Mouse (Mus musculus) heart, postnatal 0 days (tissue): Measurements from ENCODE around the gene Daam1. TPM values are rescaled to one million over a fixed set of nuclear protein-coding genes. Genes with fewer than 3 reads are reported as not detected.
A peak's percentile ranks its signal among the peaks of the same experiment; 100 is the strongest.

Experiments
- ATAC-seq: fragments of 200-750 bp; cut with Nextera tagmentation; 2 replicates; pipeline ENCODE4 v1.8.0; 2017; ENCODE audit warnings: low read depth, moderate number of reproducible peaks, moderate library complexity; ENCODE audit not compliant: insufficient read depth
- DNase-seq: peaks from one replicate; pipeline ENCODE4 v3.0.0-alpha.2; 2016; ENCODE audit warnings: low spot score
- H3K27ac ChIP-seq: fragments of 300-500 bp; sonication (generic); 2 replicates; pipeline ENCODE4 v1.5.1; 2014; ENCODE audit warnings: low read depth, mild to moderate bottlenecking
- H3K27me3 ChIP-seq: fragments of 300-500 bp; sonication (generic); 2 replicates; pipeline ENCODE4 v1.6.1; 2014; ENCODE audit warnings: low read length, mixed read lengths; ENCODE audit not compliant: control insufficient read depth, insufficient read depth
- H3K36me3 ChIP-seq: fragments of 300-500 bp; sonication (generic); replicated peaks from 2 replicates; pipeline ENCODE4 v1.6.1; 2014; ENCODE audit warnings: low read length, mixed read lengths; ENCODE audit not compliant: control insufficient read depth, insufficient read depth
- H3K4me1 ChIP-seq: fragments of 300-500 bp; sonication (generic); 2 replicates; pipeline ENCODE4 v1.6.1; 2014; ENCODE audit warnings: antibody characterized with exemption; ENCODE audit not compliant: control insufficient read depth, insufficient read depth
- H3K4me2 ChIP-seq: fragments of 300-500 bp; sonication (generic); 2 replicates; pipeline ENCODE4 v1.6.1; 2014; ENCODE audit warnings: low read depth, mild to moderate bottlenecking, low read length, moderate library complexity
- H3K4me3 ChIP-seq: fragments of 300-500 bp; sonication (generic); 2 replicates; pipeline ENCODE4 v1.5.1; 2014; ENCODE audit warnings: low read depth, low read length
- H3K9ac ChIP-seq: fragments of 300-500 bp; sonication (generic); replicated peaks from 2 replicates; pipeline ENCODE4 v1.6.1; 2014; ENCODE audit warnings: low read depth, low read length, mixed read lengths
- H3K9me3 ChIP-seq: fragments of 300-500 bp; sonication (generic); replicated peaks from 2 replicates; pipeline ENCODE4 v1.6.1; 2016; ENCODE audit warnings: low read length; ENCODE audit not compliant: control insufficient read depth
- CTCF ChIP-seq: IDR thresholded peaks from 2 replicates; pipeline ENCODE4 v1.5.1; 2016; ENCODE audit warnings: antibody characterized with exemption, control low read depth, low read depth
- EP300 ChIP-seq: IDR thresholded peaks from 2 replicates; pipeline ENCODE4 v1.6.1; 2016; ENCODE audit warnings: antibody characterized with exemption, low read depth
- WGBS: fragments of 180-500 bp; shearing (Covaris S2); extraction: QIAGEN DNeasy Blood & Tissue Kit; methylation state at CpG from one replicate; pipeline ENCODE4 v1.1.7; 2014; 5-methylcytosine and 5-hydroxymethylcytosine counted together
- polyA plus RNA-seq: library from polyadenylated mRNA; unstranded; fragments of >200 nt; fragmentation: Nextera tagmentation; extraction: Ambion mirVana; gene quantifications from 2 replicates; pipeline ENCODE4 v1.2.1, GENCODE M21; 2015
- total RNA-seq: library from RNA; depleted of rRNA; stranded (reverse); fragments of >200 nt; gene quantifications from 2 replicates; pipeline ENCODE4 v1.2.3, GENCODE M21; 2014; ENCODE audit warnings: low replicate concordance

Daam1 gene
- total and polyA plus RNA-seq, 2 experiments from 2014 or later, result 12.8 to 33.8 TPM

- Histone ChIP-seq H3K9ac (no peak overlapping the region), H3K27ac (peak overlapping the region; percentile 88), H3K27me3 (no peaks in the 10 kb centered on the region), H3K4me3 (no peak overlapping the region), H3K4me1 (peaks cover 44% of the 10 kb centered on the region), H3K36me3 (peaks cover 68% of the 10 kb centered on the region), H3K9me3 (no peaks in the 10 kb centered on the region), H3K4me2 (no peak overlapping the region)
- TF ChIP-seq CTCF (no peak), EP300 (no peak)
- DNase-seq (peak; percentile 74), ATAC-seq (peak; percentile 24)
- WGBS, result 18% methylated on average over 8 of the region's 8 CpGs
Observed at GRCm38 (mm10) chr12:71981250-71981649, 150.4 kb downstream of the Daam1 start.

- H3K9me3 ChIP-seq, result no peaks in the 10 kb centered on the region
- H3K27me3 ChIP-seq, result no peaks in the 10 kb centered on the region
- TF ChIP-seq EP300 (no peak), CTCF (no peak)
- 32% methylated on average over 5 of the region's 5 CpGs for WGBS
- peaks cover 39% of the 10 kb centered on the region for H3K4me1 ChIP-seq
- no peak for DNase-seq
- no peak overlapping the region for H3K4me2 ChIP-seq
- H3K9ac ChIP-seq, result no peak overlapping the region
- 0 out of 2 replicates have a peak, but pooled peaks have one; percentile 29 for ATAC-seq
- peak overlapping the region; percentile 88 for H3K27ac ChIP-seq
- H3K4me3 ChIP-seq, result no peak overlapping the region
- H3K36me3 ChIP-seq, result peaks cover 68% of the 10 kb centered on the region
Observed at GRCm38 (mm10) chr12:71981791-71982190, 150.9 kb downstream of the Daam1 start.

GRCm38 (mm10) chr12:71983102-71983715 is 152.3 kb downstream of the Daam1 start:
- 0 out of 2 replicates have a peak overlapping the region, but pooled peaks have one; percentile 50 for H3K27ac ChIP-seq
- no peak for ATAC-seq
- peaks cover 33% of the 10 kb centered on the region for H3K4me1 ChIP-seq

GRCm38 (mm10) chr12:71987161-71987560 is 156.3 kb downstream of the Daam1 start:
- H3K27ac ChIP-seq, result no peak overlapping the region
- H3K36me3 ChIP-seq, result peaks cover 90% of the 10 kb centered on the region
- no peak overlapping the region for H3K9ac ChIP-seq
- no peak for TF ChIP-seq CTCF
- TF ChIP-seq EP300, result no peak
- peaks cover 6% of the 10 kb centered on the region for H3K4me1 ChIP-seq
- WGBS, result 79% methylated on average over 2 of the region's 2 CpGs
- no peaks in the 10 kb centered on the region for H3K27me3 ChIP-seq
- H3K4me2 ChIP-seq, result no peak overlapping the region
- no peak for ATAC-seq
- no peak overlapping the region for H3K4me3 ChIP-seq
- no peak for DNase-seq
- H3K9me3 ChIP-seq, result no peaks in the 10 kb centered on the region

More at GRCm38 (mm10) chr12:71983102-71983715, 152.3 kb downstream of the Daam1 start:
- TF ChIP-seq EP300, result no peak
- TF ChIP-seq CTCF, result no peak
- H3K4me3 ChIP-seq, result no peak overlapping the region
- no peak overlapping the region for H3K4me2 ChIP-seq
- H3K36me3 ChIP-seq, result peaks cover 69% of the 10 kb centered on the region
- no peaks in the 10 kb centered on the region for H3K27me3 ChIP-seq
- 37% methylated on average over 10 of the region's 10 CpGs for WGBS
- no peaks in the 10 kb centered on the region for H3K9me3 ChIP-seq
- H3K9ac ChIP-seq, result no peak overlapping the region
- no peak for DNase-seq

GRCm38 (mm10) chr12:71987885-71988284 is 157.0 kb downstream of the Daam1 start:
- WGBS, result 85% methylated on average over 4 of the region's 4 CpGs
- no peak for TF ChIP-seq EP300
- TF ChIP-seq CTCF, result no peak
- H3K9ac ChIP-seq, result no peak overlapping the region
- H3K27me3 ChIP-seq, result no peaks in the 10 kb centered on the region
- ATAC-seq (no peak), DNase-seq (no peak)
- H3K4me3 ChIP-seq, result no peak overlapping the region
- H3K36me3 ChIP-seq, result peaks cover 91% of the 10 kb centered on the region
- no peak overlapping the region for H3K4me2 ChIP-seq
- H3K4me1 ChIP-seq, result no peaks in the 10 kb centered on the region; the same call in 1 of the 2 replicates
- H3K9me3 ChIP-seq, result no peaks in the 10 kb centered on the region
- H3K27ac ChIP-seq, result no peak overlapping the region

GRCm38 (mm10) chr12:71989596-71989995 is 158.7 kb downstream of the Daam1 start:
- H3K9me3 ChIP-seq, result no peaks in the 10 kb centered on the region
- H3K27me3 ChIP-seq, result no peaks in the 10 kb centered on the region
- no peak overlapping the region for H3K4me3 ChIP-seq
- no peak for DNase-seq
- TF ChIP-seq CTCF (no peak), EP300 (no peak)
- no peak overlapping the region for H3K4me2 ChIP-seq
- 96% methylated on average over 17 of the region's 17 CpGs for WGBS
- H3K27ac ChIP-seq, result no peak overlapping the region
- peaks cover 93% of the 10 kb centered on the region for H3K36me3 ChIP-seq
- ATAC-seq, result no peak
- H3K9ac ChIP-seq, result no peak overlapping the region
- H3K4me1 ChIP-seq, result no peaks in the 10 kb centered on the region
